13 mouse cellular contexts compared by ENCODE assay signal in genomic region chr19:45622144-45622543, GRCm38 (mm10).
"Had no signal": no experiment of that assay in that cellular context is flagged by ENCODE, and none has a peak within 500 bp of the region (broad histone marks: within the 10 kb centered on the region; RNA-seq: fewer than 3 reads in every experiment).

No protein-coding gene starts in this region.

- H3K9me3 ChIP-seq: limb, embryonic 15.5 days; liver, embryonic 12.5 days; megakaryocyte, embryonic 14.5 days; midbrain, embryonic 12.5 days had no signal

- H3K4me2 ChIP-seq: limb, embryonic 15.5 days; liver, embryonic 12.5 days; lung, embryonic 14.5 days; midbrain, embryonic 12.5 days had no signal

- ATAC-seq: inflammation-experienced regulatory T-cells, adult 6 months; intestine, postnatal 0 days; liver, embryonic 12.5 days had no signal

- H3K9ac ChIP-seq: limb, embryonic 15.5 days; liver, embryonic 12.5 days; lung, embryonic 14.5 days; midbrain, embryonic 12.5 days had no signal

- H3K27me3 ChIP-seq: limb, embryonic 15.5 days; liver, embryonic 12.5 days; megakaryocyte, embryonic 14.5 days had no signal

- H3K4me3 ChIP-seq: left cerebral cortex, adult 2 months; limb, embryonic 15.5 days; liver, embryonic 12.5 days; megakaryocyte, embryonic 14.5 days; midbrain, embryonic 12.5 days had no signal

- H3K4me1 ChIP-seq: limb, embryonic 15.5 days had no signal

- DNase-seq: kidney, postnatal 25 days; lung, embryonic 14.5 days; lung, postnatal 10 days; lung, postnatal 4 days; thymus, postnatal 4 days had no signal

- H3K27ac ChIP-seq: left cerebral cortex, adult 2 months; limb, embryonic 15.5 days; liver, embryonic 12.5 days; midbrain, embryonic 12.5 days; stomach, postnatal 0 days had no signal
